Mouse (Mus musculus) ES-Bruce4 (cell line): ENCODE measurements around the gene Rbms3. TPM values are rescaled to one million over a fixed set of nuclear protein-coding genes. Genes with fewer than 3 reads are reported as not detected.

Source experiments
- H3K27ac ChIP-seq: 2 replicates; pipeline ENCODE4 v1.5.1; 2012; ENCODE audit warnings: low read length, inconsistent platforms; ENCODE audit not compliant: insufficient read depth
- H3K27me3 ChIP-seq: 2 replicates; pipeline ENCODE4 v1.6.1; 2012; ENCODE audit warnings: mild to moderate bottlenecking, low read length, inconsistent platforms; ENCODE audit not compliant: control insufficient read depth, poor library complexity, insufficient read depth, severe bottlenecking
- H3K36me3 ChIP-seq: 2 replicates; pipeline ENCODE4 v1.6.1; 2012; ENCODE audit warnings: inconsistent platforms, mild to moderate bottlenecking, low read length, moderate library complexity; ENCODE audit not compliant: control insufficient read depth, poor library complexity, insufficient read depth, severe bottlenecking
- H3K4me1 ChIP-seq: one replicate; pipeline ENCODE4 v1.8.1; 2011; ENCODE audit warnings: low read length; ENCODE audit not compliant: control insufficient read depth, insufficient read depth
- H3K4me3 ChIP-seq: 2 replicates; pipeline ENCODE4 v1.5.1; 2011; ENCODE audit warnings: low read depth, mild to moderate bottlenecking, low read length
- H3K9ac ChIP-seq: 2 replicates; pipeline ENCODE4 v1.6.1; 2012; ENCODE audit warnings: low read depth, mild to moderate bottlenecking, inconsistent platforms; ENCODE audit not compliant: poor library complexity, severe bottlenecking
- H3K9me3 ChIP-seq: replicated peaks from 2 replicates; pipeline ENCODE4 v1.6.1; 2012; ENCODE audit warnings: mild to moderate bottlenecking, low read length, inconsistent platforms; ENCODE audit not compliant: control insufficient read depth, poor library complexity, insufficient read depth, severe bottlenecking
- CTCF ChIP-seq: IDR thresholded peaks from one replicate; pipeline ENCODE4 v1.8.1; 2011; ENCODE audit warnings: low read depth, low read length
- EP300 ChIP-seq: IDR thresholded peaks from 2 replicates; pipeline ENCODE4 v1.6.1; 2011; ENCODE audit warnings: low read depth, low read length; ENCODE audit not compliant: insufficient read depth
- POLR2A ChIP-seq: IDR thresholded peaks from one replicate; pipeline ENCODE4 v1.8.1; 2011; ENCODE audit warnings: low read length; ENCODE audit not compliant: insufficient read depth
- polyA plus RNA-seq: library from polyadenylated mRNA; stranded (reverse); fragments of >200 nt; gene quantifications from 2 replicates; pipeline ENCODE4 v1.2.4, GENCODE M21; 2011; ENCODE audit warnings: low read depth; ENCODE audit not compliant: missing spikeins, insufficient read depth, insufficient read length

Gene Rbms3
- polyA plus RNA-seq, 1 experiment: 1.8 TPM

- no peak for TF ChIP-seq CTCF
- no peak for TF ChIP-seq POLR2A
- TF ChIP-seq EP300: no peak
- no peak overlapping the region for H3K27ac ChIP-seq
- no peak overlapping the region for H3K9ac ChIP-seq
- H3K4me1 ChIP-seq: no peaks in the 10 kb centered on the region
- H3K9me3 ChIP-seq: peaks cover 4% of the 10 kb centered on the region; the same call in 1 of the 2 replicates
- H3K36me3 ChIP-seq: no peaks in the 10 kb centered on the region
- no peak overlapping the region for H3K4me3 ChIP-seq
- H3K27me3 ChIP-seq: no peaks in the 10 kb centered on the region; the same call in 1 of the 2 replicates
These were observed 299.0 kb downstream of the Rbms3 start for GRCm38 (mm10) chr9:117330681-117331080.

GRCm38 (mm10) chr9:117319271-117319670, 310.4 kb downstream of the Rbms3 start:
- H3K27ac ChIP-seq: no peak overlapping the region
- TF ChIP-seq POLR2A (no peak), CTCF (no peak), EP300 (no peak)

DNA sequence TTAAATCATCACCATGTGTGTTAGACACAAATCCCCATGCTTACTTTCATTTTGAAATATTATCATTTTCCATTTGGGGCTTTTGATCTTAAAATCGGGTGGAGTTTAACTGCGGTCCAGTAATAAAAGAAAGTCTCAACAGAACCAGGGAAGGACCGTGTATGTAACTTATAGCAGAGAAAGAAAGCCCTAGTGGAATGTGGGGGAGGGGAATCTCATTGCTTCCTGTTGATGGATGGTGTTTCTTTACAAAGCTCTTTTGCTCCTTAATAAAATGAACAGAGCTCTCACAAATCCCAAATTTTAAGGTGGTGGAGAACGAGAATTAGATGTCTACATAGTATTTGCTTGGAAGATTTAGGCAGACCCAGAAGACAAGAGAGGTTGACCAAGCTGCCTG, 311.3 kb downstream of the Rbms3 start:
- H3K4me1 ChIP-seq: no peaks in the 10 kb centered on the region
- no peak overlapping the region for H3K27ac ChIP-seq
- H3K4me3 ChIP-seq: no peak overlapping the region
- no peak overlapping the region for H3K9ac ChIP-seq
- H3K9me3 ChIP-seq: no peaks in the 10 kb centered on the region
- TF ChIP-seq POLR2A: no peak
- TF ChIP-seq CTCF: no peak
- TF ChIP-seq EP300: no peak
- H3K27me3 ChIP-seq: no peaks in the 10 kb centered on the region
- no peaks in the 10 kb centered on the region for H3K36me3 ChIP-seq

More at GRCm38 (mm10) chr9:117319271-117319670, 310.4 kb downstream of the Rbms3 start:
- no peaks in the 10 kb centered on the region for H3K36me3 ChIP-seq
- H3K9ac ChIP-seq: no peak overlapping the region
- no peak overlapping the region for H3K4me3 ChIP-seq
- H3K4me1 ChIP-seq: no peaks in the 10 kb centered on the region
- no peaks in the 10 kb centered on the region for H3K9me3 ChIP-seq
- no peaks in the 10 kb centered on the region for H3K27me3 ChIP-seq

- no peaks in the 10 kb centered on the region for H3K9me3 ChIP-seq
- no peak overlapping the region for H3K9ac ChIP-seq
- no peak overlapping the region for H3K4me3 ChIP-seq
- H3K27me3 ChIP-seq: no peaks in the 10 kb centered on the region
- H3K36me3 ChIP-seq: no peaks in the 10 kb centered on the region
- TF ChIP-seq EP300: no peak
- TF ChIP-seq CTCF: no peak
- TF ChIP-seq POLR2A: no peak
- no peak overlapping the region for H3K27ac ChIP-seq
- no peaks in the 10 kb centered on the region for H3K4me1 ChIP-seq
These were observed 312.5 kb downstream of the Rbms3 start for GRCm38 (mm10) chr9:117317251-117317650.

DNA sequence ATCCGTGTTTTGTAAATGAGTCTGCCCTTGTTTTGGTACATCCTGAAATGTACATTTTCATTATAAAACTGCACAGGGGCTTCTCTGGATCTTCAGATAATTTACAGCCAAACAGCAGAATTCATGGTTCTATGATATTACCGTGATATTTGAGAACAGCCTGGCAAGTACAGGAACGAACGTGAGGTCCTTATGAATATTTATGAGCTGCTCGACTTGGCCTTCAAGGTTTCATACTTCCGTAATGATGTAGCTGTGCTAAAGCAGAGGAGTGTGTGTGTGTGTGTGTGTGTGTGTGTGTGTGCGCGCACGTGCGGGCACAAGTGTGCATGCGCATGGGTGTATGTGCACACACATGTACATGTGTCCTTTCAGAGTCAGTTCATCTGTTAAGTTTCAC, 316.1 kb downstream of the Rbms3 start:
- TF ChIP-seq POLR2A (no peak), EP300 (no peak), CTCF (no peak)
- no peaks in the 10 kb centered on the region for H3K36me3 ChIP-seq
- H3K4me3 ChIP-seq: no peak overlapping the region
- no peak overlapping the region for H3K27ac ChIP-seq
- H3K27me3 ChIP-seq: no peaks in the 10 kb centered on the region
- no peaks in the 10 kb centered on the region for H3K4me1 ChIP-seq
- H3K9me3 ChIP-seq: 0 out of 2 replicates have a peak, but pooled peaks cover 2% of the 10 kb centered on the region
- no peak overlapping the region for H3K9ac ChIP-seq

DNA sequence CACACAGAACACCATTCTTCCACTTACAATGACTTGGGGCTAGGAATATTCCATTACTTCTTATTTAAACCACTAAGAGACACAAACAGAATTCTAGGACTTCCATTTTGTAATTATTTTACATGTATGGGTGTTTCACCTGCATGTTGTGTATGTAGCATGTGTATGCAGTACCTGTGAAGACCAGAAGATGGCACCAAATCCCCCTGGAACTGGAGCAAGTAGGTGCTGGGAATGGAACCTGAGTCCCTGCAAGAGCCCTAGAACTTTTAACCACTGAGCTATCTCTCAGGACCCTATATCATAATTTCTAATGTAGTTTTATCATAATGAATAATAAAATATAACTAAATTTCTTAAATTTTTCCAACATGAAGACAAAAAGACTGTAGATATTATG, 319.9 kb downstream of the Rbms3 start:
- no peak overlapping the region for H3K27ac ChIP-seq
- H3K9ac ChIP-seq: no peak overlapping the region
- H3K36me3 ChIP-seq: no peaks in the 10 kb centered on the region
- no peaks in the 10 kb centered on the region for H3K4me1 ChIP-seq
- no peaks in the 10 kb centered on the region for H3K27me3 ChIP-seq
- 0 out of 2 replicates have a peak, but pooled peaks cover 2% of the 10 kb centered on the region for H3K9me3 ChIP-seq
- no peak overlapping the region for H3K4me3 ChIP-seq
- no peak for TF ChIP-seq EP300
- no peak for TF ChIP-seq CTCF
- TF ChIP-seq POLR2A: no peak

DNA sequence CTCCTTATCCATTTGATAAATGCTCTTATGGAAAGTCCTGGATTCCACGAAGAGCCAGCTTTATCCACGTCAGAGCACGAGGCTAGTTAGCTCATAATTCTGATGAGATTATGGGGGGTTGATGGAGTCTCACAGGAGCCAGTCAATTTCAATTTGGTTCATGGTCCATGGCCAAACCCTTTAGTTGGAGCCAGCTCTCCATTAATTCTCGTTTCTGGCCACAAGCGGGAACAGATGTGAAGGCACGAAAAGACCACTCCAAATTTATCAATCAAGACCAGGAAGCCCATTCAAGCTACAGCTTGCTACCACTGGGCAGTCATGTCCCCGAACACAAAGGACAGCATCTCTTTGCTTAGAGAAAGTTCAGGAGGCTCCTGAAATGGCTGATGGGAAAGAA, 330.7 kb downstream of the Rbms3 start:
- H3K4me3 ChIP-seq: no peak overlapping the region
- peaks cover 5% of the 10 kb centered on the region for H3K4me1 ChIP-seq
- H3K9me3 ChIP-seq: no peaks in the 10 kb centered on the region
- H3K36me3 ChIP-seq: no peaks in the 10 kb centered on the region
- peaks cover 3% of the 10 kb centered on the region; the same call in 1 of the 2 replicates for H3K27me3 ChIP-seq
- H3K9ac ChIP-seq: no peak overlapping the region
- no peak overlapping the region for H3K27ac ChIP-seq
- TF ChIP-seq EP300 (no peak), POLR2A (no peak), CTCF (no peak)
